Mouse (Mus musculus) megakaryocyte, embryonic 14.5 days (primary cell): ENCODE measurements around the gene Ddr1.

Source experiments
- FLI1 ChIP-seq: IDR thresholded peaks from 2 replicates; pipeline ENCODE4 v1.6.1; 2012; ENCODE audit warnings: low read length, inconsistent platforms, mixed read lengths
- GATA1 ChIP-seq: IDR thresholded peaks from 3 replicates; pipeline ENCODE4 v1.6.1; 2012; ENCODE audit warnings: mixed read lengths, low read length, inconsistent platforms, borderline replicate concordance

DNA sequence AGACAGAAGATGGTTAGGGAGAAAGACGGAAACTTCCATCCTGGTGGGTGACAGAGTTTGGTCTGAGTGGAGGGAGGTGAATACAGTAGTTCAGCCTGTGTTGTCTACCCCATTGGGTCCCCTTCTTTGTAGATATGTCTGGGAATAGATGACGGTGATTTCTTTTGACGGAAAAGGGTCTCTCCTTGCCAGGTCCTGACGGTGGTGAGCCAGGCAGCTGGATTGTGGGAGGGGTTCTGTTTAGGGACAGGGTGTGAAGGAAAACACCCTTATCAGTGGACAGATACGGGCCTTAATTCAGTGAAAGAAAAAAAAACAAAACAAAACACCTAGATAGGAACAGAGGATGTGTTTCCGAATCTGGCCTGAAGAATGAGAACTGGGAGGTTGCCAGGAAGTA lies 65.1 kb downstream of the Ddr1 start:
- TF ChIP-seq GATA1 (no peak), FLI1 (no peak)
